Mouse (Mus musculus) bone marrow, adult 2 months (tissue): ENCODE data around the gene Usp6nl.

Source experiments
- CTCF ChIP-seq: fragments of 200-500 bp; IDR thresholded peaks from 2 replicates; pipeline ENCODE4 v1.5.1; 2011; ENCODE audit warnings: low read length, control low read depth; ENCODE audit not compliant: control insufficient read depth, insufficient read depth
- POLR2A ChIP-seq: fragments of 200-500 bp; IDR thresholded peaks from 2 replicates; pipeline ENCODE4 v1.6.1; 2011; ENCODE audit warnings: low read depth, mild to moderate bottlenecking, control low read depth, low read length, borderline replicate concordance; ENCODE audit not compliant: control insufficient read depth

DNA sequence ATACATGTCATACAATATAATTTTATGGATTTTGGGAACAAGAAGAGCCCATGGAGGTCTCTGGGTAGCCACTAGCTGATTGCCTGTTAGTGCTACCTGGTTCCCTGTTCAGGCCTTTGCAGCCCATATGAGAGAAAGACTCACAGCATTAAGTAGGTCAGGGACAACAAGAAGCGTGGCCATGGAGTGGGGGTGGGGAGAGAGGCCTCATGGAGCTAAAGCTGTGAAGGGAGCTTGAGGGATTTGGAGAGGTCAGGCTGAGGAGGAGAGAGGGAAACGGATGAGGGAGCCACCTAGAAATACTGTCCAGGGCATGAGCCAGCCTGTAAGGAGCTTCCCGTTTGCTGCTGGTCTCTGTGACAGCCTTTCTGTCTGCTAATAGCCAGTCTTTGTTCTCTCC lies 159.9 kb downstream of the Usp6nl start:
- TF ChIP-seq CTCF (no peak), POLR2A (no peak)
